Mouse (Mus musculus) R1 (cell line): Measurements from ENCODE around the gene Nat14.
"Not testable (repeated sequence)": the region's sequence is repeated elsewhere in the genome, so short reads cannot be mapped to it uniquely, and the experiment has no call there.

Experiments used
- DNase-seq: peaks from one replicate; pipeline ENCODE4 v3.0.0-alpha.2; 2018; ENCODE audit warnings: low read depth, low spot score

Nat14 gene

DNA sequence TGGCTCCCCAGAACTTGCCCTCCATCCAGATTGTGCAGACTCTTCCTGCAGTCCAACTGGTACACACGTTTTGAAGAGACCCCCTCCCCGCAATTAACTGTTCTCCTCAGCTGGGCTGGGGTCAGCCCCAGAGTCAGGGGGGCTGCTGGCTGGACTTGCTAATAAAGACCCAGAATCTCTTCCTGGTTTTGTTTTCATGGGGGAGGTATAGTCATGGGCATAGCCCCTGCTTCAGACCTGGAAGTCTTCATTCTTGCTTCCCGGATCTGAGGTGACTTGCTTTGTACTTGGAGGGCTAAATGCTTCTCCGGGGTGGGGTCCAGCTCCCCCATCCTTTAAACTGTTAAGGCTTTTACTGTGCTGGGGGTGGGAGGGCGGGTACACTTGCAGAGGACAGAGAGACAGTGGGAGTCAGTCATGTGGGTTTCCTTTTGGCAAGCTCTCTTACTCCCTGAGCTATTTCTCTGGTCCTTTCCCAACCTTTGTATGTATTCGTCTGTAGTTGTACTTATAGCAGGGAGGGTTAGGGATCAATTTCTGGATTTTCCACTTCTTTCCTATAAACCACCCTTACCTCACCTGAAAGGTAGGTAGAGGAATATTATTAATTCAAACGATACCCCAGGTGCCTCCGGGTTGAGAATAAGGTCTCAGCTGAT is at the start of gene Nat14:
TSS of gene Nat14 (plus strand) at position 205 of the 659 bp plus-strand sequence.
- no peak for DNase-seq

- DNase-seq = peak; percentile 98
Observed at GRCm38 (mm10) chr7:4876753-4877221, 45.0 kb upstream of the Nat14 start, which contains the start of gene Isoc2a. Isoc2a (plus strand) TSS chr7:4877153.

GRCm38 (mm10) chr7:4877226-4877625 is 44.6 kb upstream of the Nat14 start:
- no peak for DNase-seq

DNA sequence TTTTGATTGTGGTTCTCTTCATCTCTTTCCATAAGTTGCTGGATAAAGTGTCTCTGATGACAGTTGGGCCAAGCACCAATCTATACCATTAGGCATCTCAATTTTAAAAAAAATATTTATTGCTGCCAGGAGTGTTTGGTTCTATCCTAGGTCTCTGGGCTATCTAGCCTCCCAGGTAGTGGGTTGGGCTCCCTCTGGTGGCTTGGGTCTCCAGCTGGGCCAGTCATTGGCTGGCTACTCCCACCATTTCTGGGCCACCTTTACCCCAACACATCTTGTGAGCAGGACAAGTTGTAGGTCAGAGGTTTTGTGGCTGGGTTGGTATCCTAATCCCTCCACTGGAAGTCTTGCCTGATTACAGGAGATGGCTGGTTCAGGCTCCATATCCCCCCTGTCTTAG is 43.6 kb upstream of the Nat14 start:
- DNase-seq = peak; percentile 33

GRCm38 (mm10) chr7:4879036-4879435 is 42.8 kb upstream of the Nat14 start:
- not testable (repeated sequence) for DNase-seq

DNA sequence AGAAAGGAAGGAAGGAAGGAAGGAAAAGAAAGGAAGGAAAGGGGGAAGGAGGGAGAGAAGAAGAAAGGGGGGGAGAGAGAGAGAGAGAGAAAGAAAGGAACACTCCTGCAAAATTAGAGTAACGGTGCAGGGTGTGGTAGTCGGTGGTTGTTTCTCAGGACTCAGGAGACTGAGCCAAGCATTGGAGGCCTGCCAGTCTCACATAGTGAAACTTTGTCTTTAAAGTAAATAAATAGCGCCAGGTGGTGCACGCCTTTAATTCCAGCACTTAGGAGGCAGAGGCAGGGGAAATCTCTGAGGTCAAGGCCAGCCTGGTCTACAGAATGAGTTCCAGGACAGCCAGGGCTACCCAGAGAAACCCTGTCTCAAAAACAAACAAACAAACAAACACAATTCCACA is 35.1 kb upstream of the Nat14 start:
- no peak for DNase-seq

GRCm38 (mm10) chr7:4895186-4895585 is 26.6 kb upstream of the Nat14 start:
- DNase-seq = peak; percentile 81

GRCm38 (mm10) chr7:4898851-4899648 is 22.8 kb upstream of the Nat14 start:
- no peak for DNase-seq

DNA sequence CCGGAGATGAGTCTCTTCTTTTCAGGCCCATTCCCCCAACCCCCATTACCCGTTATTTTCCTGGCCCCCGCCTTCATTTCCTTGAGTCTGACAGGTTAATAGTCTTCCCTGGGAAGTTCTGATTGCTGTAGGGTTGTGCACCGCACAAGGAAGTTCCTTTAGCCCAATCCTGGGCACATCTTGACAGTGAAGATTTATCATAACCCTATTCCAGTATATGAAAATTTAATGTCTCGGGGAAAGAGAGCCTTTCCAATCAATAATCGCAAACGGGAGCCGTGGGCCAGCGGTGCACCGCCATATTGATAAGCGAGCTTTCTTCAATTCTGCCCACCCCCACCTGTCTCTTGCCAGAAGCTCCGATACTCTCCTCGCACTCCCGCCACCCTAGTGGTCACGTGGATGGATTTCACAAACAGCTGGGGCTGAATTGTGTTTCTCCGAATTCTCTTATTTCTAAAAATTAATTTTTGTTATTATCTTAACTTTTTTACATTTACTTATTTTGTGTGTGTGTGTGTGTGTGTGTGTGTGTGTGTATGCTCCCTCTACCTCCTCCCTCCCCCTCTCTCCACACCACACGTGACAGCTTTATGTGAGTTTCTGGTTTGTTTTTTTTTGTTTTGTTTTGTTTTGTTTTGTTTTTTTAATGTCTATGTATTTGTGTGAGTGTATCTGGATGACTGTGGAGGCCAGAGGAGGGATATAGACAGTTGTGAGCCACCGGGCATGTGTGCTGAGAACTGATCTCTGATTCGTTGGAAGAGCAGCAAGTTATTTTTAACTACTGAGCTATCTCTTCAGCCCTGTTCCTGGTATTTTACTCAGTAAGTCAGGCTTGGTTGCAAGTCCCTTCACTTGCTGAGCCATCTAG is 21.9 kb upstream of the Nat14 start:
- DNase-seq = peak; percentile 62

GRCm38 (mm10) chr7:4900523-4900851 is 21.3 kb upstream of the Nat14 start:
- no peak for DNase-seq

DNA sequence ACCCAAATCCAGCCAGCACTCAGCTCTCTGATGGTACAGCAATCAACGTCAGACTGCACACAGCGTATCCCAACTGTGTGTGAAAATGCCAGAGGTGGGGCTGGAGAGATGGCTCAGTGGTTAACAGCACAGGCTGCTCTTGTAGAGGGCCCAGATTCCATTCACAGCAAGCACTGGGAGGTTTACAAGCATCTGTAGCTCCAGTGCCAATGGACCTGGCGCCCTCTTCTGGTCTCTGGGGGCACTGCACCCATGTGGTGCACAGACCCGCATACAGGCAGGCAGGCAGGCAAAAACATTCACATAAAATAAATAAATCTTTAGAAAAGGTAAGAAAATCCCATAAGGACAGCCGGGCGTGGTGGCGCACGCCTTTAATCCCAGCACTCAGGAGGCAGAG is 20.7 kb upstream of the Nat14 start:
- DNase-seq = peak; percentile 96

GRCm38 (mm10) chr7:4902404-4902803 is 19.4 kb upstream of the Nat14 start:
- DNase-seq = peak; percentile 96

GRCm38 (mm10) chr7:4906466-4906950 is 15.3 kb upstream of the Nat14 start, which contains the start of gene Gm36210:
Gm36210 (minus strand) TSS chr7:4906516.
- peak; percentile 27 for DNase-seq

GRCm38 (mm10) chr7:4911561-4911960 is 10.3 kb upstream of the Nat14 start:
- DNase-seq = peak; percentile 85

DNA sequence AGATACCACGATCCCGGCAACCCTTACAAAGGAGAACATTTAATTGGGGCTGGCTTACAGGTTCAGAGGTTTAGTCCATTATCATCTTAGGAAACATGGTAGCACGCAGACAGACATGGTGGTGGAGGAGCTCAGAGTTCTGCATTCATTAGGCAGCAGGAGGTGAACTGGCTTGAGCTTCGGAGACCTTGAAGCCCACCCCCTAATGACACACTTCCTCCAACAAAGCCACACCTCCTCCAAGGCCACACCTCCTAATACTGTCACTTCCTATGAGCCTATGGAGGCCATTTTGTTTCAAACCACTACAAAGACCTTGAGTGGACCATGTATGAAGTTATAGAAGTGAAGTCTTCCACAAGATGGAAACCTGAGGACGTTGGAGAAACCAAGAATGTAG is 9.6 kb upstream of the Nat14 start:
- DNase-seq = peak; percentile 99

DNA sequence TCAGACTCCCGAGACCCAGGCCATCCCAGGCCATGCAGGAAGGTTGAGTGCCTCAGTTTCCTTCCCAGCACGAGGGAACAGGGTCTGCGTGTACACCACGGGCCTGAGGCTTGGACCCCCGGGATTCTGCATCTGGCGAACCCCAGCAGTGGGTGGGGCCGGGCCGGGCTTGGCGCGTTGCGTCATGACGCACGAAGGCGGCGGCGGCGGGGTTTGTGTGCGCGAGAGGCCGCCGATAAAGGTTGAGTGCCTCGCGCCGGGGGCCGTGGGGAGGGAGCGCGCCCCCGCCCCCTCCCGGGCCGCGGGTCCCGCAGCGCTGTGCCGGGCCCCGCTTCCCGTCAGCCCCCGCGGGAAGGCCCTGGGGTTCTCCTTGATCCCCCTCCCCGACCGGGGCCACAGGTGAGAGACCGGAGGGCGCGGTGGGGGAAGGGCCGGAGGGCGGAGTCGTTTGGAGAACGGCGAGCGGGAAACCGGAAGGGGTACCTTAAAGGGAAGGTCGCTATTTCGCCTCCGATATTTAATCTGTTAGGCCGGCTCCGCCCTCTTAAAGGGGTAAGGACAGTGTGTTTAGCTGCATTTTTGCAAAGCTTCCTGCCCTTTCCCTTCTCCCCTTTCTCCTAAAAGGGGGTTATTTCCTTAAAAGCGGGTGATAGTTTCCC is 6.7 kb upstream of the Nat14 start, which contains the start of gene Zfp628:
TSS of gene Zfp628 (plus strand) at position 211 of the 659 bp plus-strand sequence.
- DNase-seq = peak; percentile 94

DNA sequence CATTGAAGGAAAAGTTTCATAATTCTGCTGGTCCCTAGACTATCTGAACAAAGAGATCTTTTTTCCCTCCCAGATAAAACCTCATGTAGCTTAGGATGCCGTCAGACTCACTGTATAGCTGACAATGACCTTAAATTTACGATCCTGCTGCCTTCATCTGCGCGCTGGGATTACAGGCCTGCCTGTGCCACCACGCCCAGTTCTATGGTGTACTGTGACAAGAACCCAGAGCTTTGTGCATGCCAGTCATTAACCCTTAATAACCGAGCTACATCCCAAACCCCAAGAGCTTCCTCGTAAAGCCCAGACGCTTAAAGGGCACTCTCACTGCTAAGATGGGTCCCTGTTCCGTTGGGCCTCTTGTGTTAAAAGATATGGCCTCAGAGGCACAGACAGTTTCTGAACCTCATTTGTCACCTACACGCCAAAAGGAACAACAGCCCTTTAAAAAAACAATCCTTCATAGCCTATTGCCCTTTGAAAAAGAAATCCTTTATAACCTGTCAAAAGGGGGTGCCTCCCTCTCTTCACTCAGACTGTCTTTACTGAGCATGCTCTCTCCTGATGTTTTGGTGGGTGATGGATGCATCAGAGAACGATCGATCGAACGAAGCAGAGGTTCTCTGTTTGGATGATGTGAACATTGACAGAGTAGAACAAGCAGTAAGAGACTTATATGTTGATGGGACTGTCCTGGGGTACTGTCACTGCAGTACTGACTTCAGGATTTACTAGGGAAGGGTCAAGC is 6.0 kb upstream of the Nat14 start:
- DNase-seq = no peak

DNA sequence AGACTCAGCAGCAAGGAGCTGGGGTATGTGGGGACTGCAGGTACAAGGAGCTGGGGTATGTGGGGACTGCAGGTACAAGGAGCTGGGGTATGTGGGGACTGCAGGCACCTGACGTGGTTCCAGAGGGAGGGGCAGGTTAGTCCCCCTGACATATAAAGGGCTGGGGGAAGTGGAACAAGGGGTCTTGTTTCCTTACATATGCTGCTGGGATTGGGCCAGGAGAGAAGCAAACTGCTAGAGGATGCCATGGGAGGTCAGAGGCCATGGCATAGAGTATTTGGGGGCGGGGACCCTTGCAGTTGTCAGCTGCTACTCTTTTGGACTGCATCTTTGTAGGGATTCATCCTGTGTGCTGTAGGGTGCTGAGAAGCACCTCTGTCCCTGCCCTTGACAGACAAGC is 4.3 kb upstream of the Nat14 start:
- DNase-seq = no peak

DNA sequence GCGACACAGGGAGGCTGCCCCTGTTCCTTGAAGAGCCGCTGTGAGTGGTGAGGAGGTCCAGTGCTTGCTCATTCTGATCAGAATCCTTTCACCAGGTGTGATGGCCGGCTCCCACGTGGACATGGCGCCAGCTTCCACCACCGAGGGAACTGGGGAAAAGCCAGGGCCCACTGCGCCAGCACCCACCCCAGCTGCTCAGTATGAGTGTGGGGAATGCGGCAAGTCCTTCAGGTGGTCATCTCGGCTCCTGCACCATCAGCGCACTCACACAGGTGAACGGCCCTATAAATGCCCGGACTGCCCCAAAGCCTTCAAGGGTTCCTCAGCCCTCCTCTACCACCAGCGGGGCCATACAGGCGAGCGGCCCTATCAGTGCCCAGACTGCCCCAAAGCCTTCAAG is 3.1 kb upstream of the Nat14 start:
- no peak for DNase-seq

DNA sequence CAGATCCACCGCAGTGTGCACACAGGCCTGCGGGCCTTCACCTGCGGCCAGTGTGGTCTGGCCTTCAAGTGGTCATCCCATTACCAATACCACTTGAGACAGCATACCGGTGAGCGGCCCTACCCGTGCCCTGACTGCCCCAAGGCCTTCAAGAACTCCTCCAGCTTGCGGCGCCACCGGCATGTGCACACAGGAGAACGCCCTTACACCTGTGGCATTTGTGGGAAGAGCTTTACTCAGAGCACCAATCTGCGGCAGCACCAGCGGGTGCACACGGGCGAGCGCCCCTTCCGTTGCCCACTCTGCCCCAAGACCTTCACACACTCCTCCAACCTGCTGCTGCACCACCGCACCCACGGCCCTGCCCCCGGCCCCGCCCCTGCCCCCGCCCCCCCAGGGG is 2.7 kb upstream of the Nat14 start:
- no peak for DNase-seq
